Mouse (Mus musculus): ENCODE measurements around the gene Elovl5. TPM values are rescaled to one million over a fixed set of nuclear protein-coding genes. Genes with fewer than 3 reads are reported as not detected.

Elovl5 gene
- total RNA-seq, 2 experiments from 2014 or later = 37.3 to 39.0 TPM

DNA sequence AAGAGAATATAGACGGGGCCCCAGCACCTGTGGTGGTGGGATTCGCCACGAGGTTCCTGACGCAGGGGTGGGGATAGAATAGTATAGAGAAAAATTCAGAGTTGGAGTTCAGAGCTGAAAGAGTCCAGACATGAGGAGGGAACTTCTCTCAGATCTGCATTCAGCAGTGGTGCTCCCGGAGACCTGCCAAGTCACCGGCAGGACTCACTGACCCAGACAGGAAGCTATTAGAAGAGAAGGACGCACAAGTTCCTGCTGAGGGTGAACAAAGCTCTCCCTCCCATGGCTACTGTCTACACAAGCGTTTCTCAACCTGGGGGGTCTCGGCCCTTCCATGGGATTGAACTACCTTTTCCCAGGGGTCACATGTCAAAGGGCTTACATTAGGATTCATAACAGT, 78.1 kb downstream of the Elovl5 start:
- DNase-seq = no peak

- DNase-seq = peak in 1 of 2 experiments; percentile 15
Measured at GRCm38 (mm10) chr9:78000586-78001500, 83.7 kb downstream of the Elovl5 start.

DNA sequence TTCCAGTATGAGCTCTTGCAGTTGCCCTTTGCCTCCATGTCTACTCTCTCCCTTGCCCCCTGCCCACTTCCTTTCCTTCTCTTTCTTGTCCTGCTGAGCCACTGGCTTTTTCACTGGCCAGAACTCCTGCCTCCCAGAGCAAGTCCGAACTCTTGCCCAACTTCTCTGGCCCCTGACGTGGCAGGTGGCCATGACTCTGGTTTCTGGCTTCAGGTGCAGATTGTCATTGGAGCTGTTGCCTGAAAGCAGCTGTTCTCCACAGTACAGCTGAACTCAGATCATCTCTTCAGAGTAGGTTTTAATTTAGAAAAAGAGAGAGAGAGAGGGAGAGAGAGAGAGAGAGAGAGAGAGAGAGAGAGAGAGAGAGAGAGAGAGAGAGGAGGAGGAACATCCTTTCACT, 86.1 kb downstream of the Elovl5 start:
- DNase-seq = peak in 1 of 2 experiments; percentile 22

DNA sequence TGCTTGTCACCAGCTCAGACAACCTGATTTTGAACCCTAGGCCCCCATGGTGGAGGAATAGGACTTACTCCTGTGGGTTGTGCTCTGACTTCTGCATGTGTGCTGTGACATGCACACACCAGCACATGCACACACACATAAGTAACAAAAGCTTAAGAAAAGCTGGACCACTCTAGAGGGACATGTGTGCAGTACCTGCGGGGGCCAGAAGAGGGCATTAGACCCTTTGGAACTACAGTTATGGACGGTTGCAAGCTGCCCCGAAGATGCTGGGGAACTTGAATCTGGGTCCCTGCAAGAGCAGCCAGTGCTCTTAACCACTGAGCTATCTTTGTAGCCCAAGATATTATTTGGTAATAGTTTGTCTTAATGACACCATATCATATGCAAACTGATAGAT, 88.3 kb downstream of the Elovl5 start:
- peak in 1 of 2 experiments; percentile 42 for DNase-seq

GRCm38 (mm10) chr9:78006209-78007001, 89.2 kb downstream of the Elovl5 start:
- peak; percentile 87 to 94 for DNase-seq

- DNase-seq = no peak
Measured at GRCm38 (mm10) chr9:78009382-78009781, 92.2 kb downstream of the Elovl5 start.

DNA sequence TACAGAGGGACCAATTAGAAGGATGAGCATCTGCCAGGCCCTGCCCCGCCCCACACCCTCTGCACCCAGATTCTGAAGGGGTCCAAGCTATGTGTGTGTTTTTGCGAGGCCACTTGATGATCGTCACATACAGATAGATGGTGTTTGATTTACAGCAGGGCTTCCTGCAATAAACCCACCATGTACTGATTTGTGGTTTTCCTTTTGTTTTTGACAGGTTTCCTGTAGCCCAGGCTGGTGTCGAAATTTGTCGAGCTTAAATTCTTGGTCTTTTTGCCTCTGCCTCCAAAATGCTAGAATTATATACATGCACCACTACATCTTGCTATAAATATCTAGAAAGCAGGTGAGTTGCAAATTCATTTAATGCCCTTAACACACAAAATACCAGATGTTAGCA, 93.0 kb downstream of the Elovl5 start:
- no peak for DNase-seq

DNA sequence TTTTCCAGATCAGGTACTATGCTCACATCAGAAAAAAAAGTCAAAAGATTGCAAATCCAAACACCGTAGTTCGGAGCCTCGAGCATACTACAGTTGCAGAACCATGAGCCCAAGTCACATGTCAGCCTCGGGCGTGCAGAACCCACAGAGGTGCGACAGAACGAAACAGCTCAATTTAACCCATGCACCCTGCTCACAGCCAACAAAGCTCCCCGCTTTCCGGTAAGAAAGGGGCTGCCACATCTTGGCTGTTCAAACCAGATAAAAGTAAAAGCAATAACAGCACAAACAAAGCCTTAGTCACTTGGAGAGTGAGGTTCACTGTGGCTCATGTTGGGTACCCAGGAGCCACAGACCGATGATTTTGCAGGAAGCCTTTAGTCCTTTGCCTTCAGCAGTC, 93.5 kb downstream of the Elovl5 start:
- DNase-seq = no peak

- no peak for DNase-seq
Measured at GRCm38 (mm10) chr9:78012066-78012465, 94.9 kb downstream of the Elovl5 start.

DNA sequence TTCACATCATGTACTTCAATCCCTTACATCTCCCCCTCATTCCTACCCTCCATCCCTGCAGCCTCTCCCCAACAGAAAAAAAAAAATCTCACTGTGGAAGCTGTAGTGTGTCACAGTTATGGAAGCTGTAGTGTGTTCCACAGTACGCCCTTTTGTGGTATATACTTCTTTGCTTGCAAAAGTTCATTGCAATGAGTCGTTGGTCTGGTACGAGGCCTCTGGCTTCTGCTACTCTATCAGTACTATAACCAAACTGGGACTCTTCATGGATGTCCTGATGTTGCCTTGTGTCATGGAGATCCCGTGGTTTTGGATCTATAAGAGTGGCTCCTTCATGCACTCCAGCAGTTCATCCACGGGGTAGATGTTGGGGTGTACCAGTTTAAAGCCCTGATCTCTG, 95.5 kb downstream of the Elovl5 start:
- no peak for DNase-seq

DNA sequence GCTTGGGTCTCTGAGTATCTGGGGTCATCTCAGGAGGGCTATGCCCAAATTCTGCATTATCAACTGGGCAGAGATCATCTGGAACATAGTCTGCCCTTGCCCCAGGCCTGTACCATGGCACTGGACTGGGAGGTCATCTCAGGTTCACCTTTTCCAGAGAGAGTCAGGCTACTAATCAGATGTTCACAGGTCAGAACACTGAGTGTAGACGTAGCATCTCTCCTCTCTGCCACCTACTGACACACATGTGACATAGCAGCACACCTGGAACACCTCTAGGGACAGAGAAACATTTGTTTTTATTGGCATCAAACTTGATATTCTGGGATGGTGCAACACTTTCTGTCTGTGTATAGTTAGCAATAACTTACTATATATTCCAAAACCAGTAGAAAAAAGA, 96.6 kb downstream of the Elovl5 start:
- no peak for DNase-seq

DNA sequence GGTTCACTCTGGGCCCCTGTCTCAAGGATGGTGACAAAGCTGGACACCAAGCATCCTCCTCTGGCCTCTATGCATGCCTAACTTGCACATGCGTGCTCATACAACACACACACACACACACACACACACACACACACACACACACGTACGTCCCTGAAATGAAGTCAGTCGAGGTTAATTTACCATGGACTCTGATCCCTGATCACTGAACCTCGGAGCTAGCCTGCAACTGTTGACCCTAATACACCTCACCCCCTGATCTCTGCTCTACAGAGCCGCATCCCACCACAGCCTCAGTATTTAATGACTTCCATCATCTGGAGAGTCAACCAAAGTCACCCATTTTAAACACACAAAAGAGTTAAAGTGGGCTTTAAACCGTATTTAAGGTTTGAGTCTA, 98.7 kb downstream of the Elovl5 start:
- no peak for DNase-seq

GRCm38 (mm10) chr9:78016288-78016687, 99.1 kb downstream of the Elovl5 start:
- DNase-seq = peak in 1 of 2 experiments; percentile 19

- peak in 1 of 2 experiments; percentile 25 for DNase-seq
Measured at GRCm38 (mm10) chr9:78021256-78021655, 104.1 kb downstream of the Elovl5 start.

GRCm38 (mm10) chr9:78022187-78022945, 105.2 kb downstream of the Elovl5 start:
- DNase-seq = peak; percentile 46 to 66

GRCm38 (mm10) chr9:78024823-78025222, 107.7 kb downstream of the Elovl5 start:
- DNase-seq = peak; percentile 37 to 82

DNA sequence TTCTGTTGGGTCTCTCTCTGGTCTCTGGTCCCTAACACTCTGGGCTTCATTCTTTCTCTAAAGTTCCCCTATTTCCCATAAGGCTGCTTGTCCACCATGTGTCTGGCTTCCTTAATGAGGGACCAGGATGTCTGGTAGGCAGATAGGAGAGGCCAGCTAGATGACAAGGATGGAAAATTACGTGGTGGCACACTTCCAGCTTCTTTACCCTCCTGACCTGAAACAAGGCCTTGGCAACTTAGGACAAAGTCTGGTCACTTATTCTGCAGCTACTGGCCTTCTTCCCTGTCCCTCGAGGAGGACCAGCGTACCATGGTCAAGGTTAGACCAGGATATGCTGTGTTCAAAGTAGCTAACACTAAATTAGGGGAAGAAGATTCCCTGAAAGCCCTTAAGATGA, 109.9 kb downstream of the Elovl5 start:
- DNase-seq = no peak

DNA sequence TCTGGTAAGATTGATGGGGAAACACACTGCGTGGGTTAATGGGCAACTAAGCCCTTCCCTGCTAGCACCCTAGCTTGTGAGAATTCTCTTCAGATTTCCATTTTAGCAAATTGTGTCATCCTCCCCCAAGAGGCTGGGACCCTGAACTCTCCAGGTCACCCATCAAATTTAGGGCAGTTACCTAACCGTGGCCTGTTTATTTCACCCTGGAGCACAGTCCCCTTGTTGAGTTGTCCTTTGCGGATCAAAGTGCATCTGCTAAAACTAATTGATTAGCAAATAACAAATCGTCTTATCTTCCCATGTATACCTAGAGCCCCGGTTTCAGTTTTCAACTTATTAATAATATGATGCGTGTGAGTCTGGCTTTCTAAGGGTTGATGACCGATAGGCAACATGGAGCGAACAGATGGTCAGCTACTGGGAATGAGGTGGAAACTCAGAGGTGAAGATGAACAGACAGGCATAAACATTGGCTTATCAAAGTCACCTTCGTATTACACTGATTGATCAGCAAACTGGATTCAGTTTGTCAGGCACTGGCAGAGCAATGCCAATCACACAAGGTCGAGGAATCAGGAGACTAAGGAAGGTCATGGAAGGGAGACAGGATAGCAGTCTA, 113.8 kb downstream of the Elovl5 start:
- no peak for DNase-seq

DNA sequence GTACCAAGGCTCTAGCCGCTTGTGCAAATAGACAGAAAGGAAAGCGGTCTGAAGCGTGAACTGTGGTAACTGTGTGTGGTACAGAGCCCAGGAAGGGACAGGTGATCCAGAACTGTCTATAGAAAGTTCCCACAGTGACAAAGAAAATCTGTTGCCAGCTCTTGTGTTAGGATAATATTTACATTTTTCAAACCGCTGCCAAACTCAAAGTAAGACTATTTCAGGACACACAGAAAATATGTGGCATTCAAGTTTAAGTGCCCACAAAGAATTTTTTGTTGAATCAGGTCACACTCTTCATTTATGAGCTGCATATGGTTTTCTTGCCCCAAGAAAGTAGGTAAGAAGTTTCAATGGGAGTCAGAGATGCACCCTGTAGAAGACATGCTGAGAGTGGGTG, 115.8 kb downstream of the Elovl5 start:
- DNase-seq = no peak
